Mouse (Mus musculus) kidney, adult 2 months (tissue): Measurements from ENCODE around the gene Ptf1a.

ENCODE experiments used
- CTCF ChIP-seq: fragments of 200-500 bp; conservative IDR thresholded peaks from 2 replicates; pipeline ENCODE4 v1.5.1; 2011; ENCODE audit warnings: low read depth, mild to moderate bottlenecking, control low read depth, low read length, moderate library complexity, mixed read lengths; ENCODE audit not compliant: insufficient read depth, insufficient read length
- POLR2A ChIP-seq: fragments of 200-500 bp; IDR thresholded peaks from one replicate; pipeline ENCODE4 v1.6.1; 2011; ENCODE audit warnings: low read depth, low read length, control low read depth

- no peak for TF ChIP-seq CTCF
- TF ChIP-seq POLR2A = no peak
Observed at GRCm38 (mm10) chr2:19405409-19405808, 40.1 kb upstream of the Ptf1a start.
